Mouse (Mus musculus) kidney, postnatal 0 days (tissue): ENCODE data around the gene Bcl2l2. TPM values are rescaled to one million over a fixed set of nuclear protein-coding genes. Genes with fewer than 3 reads are reported as not detected.
A peak's percentile ranks its signal among the peaks of the same experiment; 100 is the strongest.

Experiments used
- ATAC-seq: fragments of 200-750 bp; cut with Nextera tagmentation; replicated peaks from 2 replicates; pipeline ENCODE4 v1.8.0; 2017; ENCODE audit warnings: low read depth, moderate number of reproducible peaks, moderate TSS enrichment, moderate library complexity; ENCODE audit not compliant: low FRiP score
- DNase-seq: peaks from one replicate; pipeline ENCODE4 v3.0.0-alpha.2; 2016; ENCODE audit warnings: low spot score
- H3K27ac ChIP-seq: fragments of 300-500 bp; sonication (generic); 2 replicates; pipeline ENCODE4 v1.5.1; 2014; ENCODE audit warnings: mild to moderate bottlenecking
- H3K27me3 ChIP-seq: fragments of 300-500 bp; sonication (generic); 2 replicates; pipeline ENCODE4 v1.6.1; 2014; ENCODE audit warnings: low read length, mixed read lengths; ENCODE audit not compliant: insufficient read depth
- H3K36me3 ChIP-seq: fragments of 300-500 bp; sonication (generic); 2 replicates; pipeline ENCODE4 v1.6.1; 2014; ENCODE audit warnings: low read length, mixed read lengths; ENCODE audit not compliant: insufficient read depth
- H3K4me1 ChIP-seq: fragments of 300-500 bp; sonication (generic); replicated peaks from 2 replicates; pipeline ENCODE4 v1.6.1; 2014; ENCODE audit warnings: antibody characterized with exemption, low read length, mixed read lengths; ENCODE audit not compliant: insufficient read depth
- H3K4me2 ChIP-seq: fragments of 300-500 bp; sonication (generic); 2 replicates; pipeline ENCODE4 v1.6.1; 2014; ENCODE audit warnings: mild to moderate bottlenecking, low read length, moderate library complexity, mixed read lengths
- H3K4me3 ChIP-seq: fragments of 300-500 bp; sonication (generic); replicated peaks from 2 replicates; pipeline ENCODE4 v1.5.1; 2014; ENCODE audit warnings: low read depth, low read length
- H3K9ac ChIP-seq: fragments of 300-500 bp; sonication (generic); 2 replicates; pipeline ENCODE4 v1.6.1; 2014; ENCODE audit warnings: low read depth, low read length
- H3K9me3 ChIP-seq: fragments of 300-500 bp; sonication (generic); replicated peaks from 2 replicates; pipeline ENCODE4 v1.6.1; 2016; ENCODE audit warnings: low read length, inconsistent platforms, mixed read lengths
- CTCF ChIP-seq: IDR thresholded peaks from 2 replicates; pipeline ENCODE4 v1.5.1; 2016; ENCODE audit warnings: antibody characterized with exemption, low read depth, mild to moderate bottlenecking, moderate library complexity
- WGBS: fragments of 180-500 bp; shearing (Covaris S2); extraction: QIAGEN DNeasy Blood & Tissue Kit; methylation state at CpG from one replicate; pipeline ENCODE4 v1.1.7; 2014; 5-methylcytosine and 5-hydroxymethylcytosine counted together
- polyA plus RNA-seq: library from polyadenylated mRNA; unstranded; fragments of >200 nt; fragmentation: Nextera tagmentation; extraction: Ambion mirVana; gene quantifications from 2 replicates; pipeline ENCODE4 v1.2.1, GENCODE M21; 2015

The Bcl2l2 gene
- polyA plus RNA-seq, 1 experiment from 2014 or later = 5.3 TPM

DNA sequence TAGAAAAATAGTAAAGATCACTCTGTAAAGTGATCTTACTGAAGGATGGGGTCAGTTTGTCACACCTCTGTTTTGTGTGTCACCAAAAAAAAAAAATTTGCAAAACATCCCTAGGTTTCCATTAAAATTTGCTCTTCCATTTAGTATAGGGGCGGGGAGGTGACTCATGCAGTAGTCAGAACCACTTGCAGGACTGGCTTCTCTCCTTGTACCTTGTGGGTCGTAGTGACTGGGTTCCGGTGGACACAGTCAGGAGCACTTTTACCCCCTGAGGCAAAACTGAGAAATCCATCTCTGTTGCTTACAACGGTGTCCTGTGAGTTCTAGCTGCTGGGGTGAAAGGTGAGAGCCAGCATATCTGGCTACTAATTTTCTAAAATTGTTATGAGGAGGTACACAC, 20.5 kb downstream of the Bcl2l2 start:
- no peak overlapping the region for H3K27ac ChIP-seq
- H3K4me3 ChIP-seq = no peak overlapping the region
- no peaks in the 10 kb centered on the region for H3K9me3 ChIP-seq
- H3K4me2 ChIP-seq = no peak overlapping the region
- no peak overlapping the region for H3K9ac ChIP-seq
- no peak for DNase-seq
- peaks cover 24% of the 10 kb centered on the region for H3K36me3 ChIP-seq
- no peaks in the 10 kb centered on the region for H3K27me3 ChIP-seq
- no peak for ATAC-seq
- no peaks in the 10 kb centered on the region for H3K4me1 ChIP-seq
- 78% methylated on average over 4 of the region's 4 CpGs for WGBS
- no peak for TF ChIP-seq CTCF

GRCm38 (mm10) chr14:54908682-54909081, 25.5 kb downstream of the Bcl2l2 start:
- ATAC-seq (no peak), DNase-seq (no peak)
- no peak overlapping the region for H3K4me2 ChIP-seq
- no peak overlapping the region for H3K9ac ChIP-seq
- no peak overlapping the region for H3K27ac ChIP-seq
- peaks cover 21% of the 10 kb centered on the region for H3K36me3 ChIP-seq
- no peaks in the 10 kb centered on the region for H3K27me3 ChIP-seq
- H3K4me3 ChIP-seq = no peak overlapping the region
- WGBS = 51% methylated on average over 7 of the region's 7 CpGs
- no peak for TF ChIP-seq CTCF
- no peaks in the 10 kb centered on the region; the same call in 1 of the 2 replicates for H3K4me1 ChIP-seq
- no peaks in the 10 kb centered on the region for H3K9me3 ChIP-seq

DNA sequence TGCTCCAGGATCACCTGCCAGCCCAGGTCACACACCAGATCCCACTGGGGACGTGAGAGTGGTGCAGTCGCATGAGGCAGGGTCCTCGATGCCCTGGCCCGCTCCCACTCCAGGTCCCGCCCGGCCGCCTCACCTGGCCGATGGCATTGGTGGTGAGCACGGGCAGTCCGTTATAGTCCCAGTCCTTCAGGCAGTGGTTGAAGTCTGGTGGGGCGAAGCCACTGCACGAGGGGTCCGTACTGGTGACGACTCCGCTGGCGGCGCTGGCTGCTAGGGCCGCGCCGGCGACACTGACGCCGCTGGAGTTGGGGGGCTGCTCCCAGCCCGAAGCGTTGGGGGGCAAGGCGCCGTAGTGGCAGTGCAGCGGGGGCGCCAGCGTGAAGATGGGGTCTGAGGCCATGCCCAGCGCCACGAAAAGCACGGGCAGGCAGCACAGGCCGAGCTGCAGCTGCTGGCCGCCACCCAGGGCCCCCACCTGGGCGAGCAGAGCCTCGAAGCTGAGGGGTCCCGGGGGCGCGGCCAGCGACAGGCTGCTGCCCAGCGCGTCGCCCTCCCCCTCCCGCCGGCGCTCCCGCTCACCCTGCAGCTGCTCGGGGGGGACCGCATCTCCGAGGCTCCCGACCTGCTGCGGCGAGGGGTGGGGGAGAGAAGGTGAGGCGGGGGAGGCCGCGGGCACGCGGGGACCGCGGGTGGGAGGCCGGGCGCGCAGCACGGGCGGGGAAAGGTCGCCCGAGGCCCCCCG, 29.1 kb downstream of the Bcl2l2 start:
- H3K9me3 ChIP-seq = no peaks in the 10 kb centered on the region
- no peak for TF ChIP-seq CTCF
- 1% methylated on average over 60 of the region's 69 CpGs for WGBS
- peak overlapping the region; percentile 91 for H3K4me3 ChIP-seq
- no peaks in the 10 kb centered on the region; the same call in 1 of the 2 replicates for H3K4me1 ChIP-seq
- peak overlapping the region; percentile 87 for H3K9ac ChIP-seq
- no peaks in the 10 kb centered on the region for H3K27me3 ChIP-seq
- H3K27ac ChIP-seq = peak overlapping the region; percentile 31; the same call in 1 of the 2 replicates
- peak overlapping the region; percentile 99 for H3K4me2 ChIP-seq
- peak; percentile 52 for ATAC-seq
- DNase-seq = peak; percentile 38
- H3K36me3 ChIP-seq = peaks cover 23% of the 10 kb centered on the region

DNA sequence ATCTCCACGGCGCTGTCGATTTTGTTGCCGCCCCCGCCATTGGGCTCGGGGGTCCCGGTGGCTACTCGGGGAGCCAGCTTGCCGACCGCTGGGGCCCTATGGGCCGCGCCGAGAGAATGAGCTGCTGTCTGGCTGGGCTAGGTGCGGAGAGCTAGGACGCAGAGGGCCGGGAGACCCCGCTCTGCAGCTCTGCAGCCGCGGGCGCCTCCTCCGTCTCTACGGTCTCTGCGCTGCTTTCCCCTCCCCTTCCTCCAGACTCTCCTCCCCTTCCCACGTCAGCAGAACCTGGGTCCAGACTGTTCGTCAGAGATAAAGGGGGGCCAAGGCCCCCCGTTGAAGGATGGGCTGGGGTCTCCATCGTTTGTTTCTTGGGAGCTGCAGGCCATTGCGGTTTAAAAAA, 29.7 kb downstream of the Bcl2l2 start, which contains the start of gene Slc22a17:
Slc22a17 (minus strand) TSS at position 247 of the 400 bp plus-strand sequence.
- ATAC-seq (peak; percentile 68), DNase-seq (peak; percentile 94)
- peak within 1 kb of the TSS; percentile 31; the same call in 1 of the 2 replicates for H3K27ac ChIP-seq
- H3K9ac ChIP-seq = peak within 1 kb of the TSS; percentile 87
- no peaks in the 10 kb centered on the region for H3K27me3 ChIP-seq
- H3K4me3 ChIP-seq = peak within 1 kb of the TSS; percentile 91
- H3K36me3 ChIP-seq = peaks cover 21% of the 10 kb centered on the region; the same call in 1 of the 2 replicates
- H3K9me3 ChIP-seq = no peaks in the 10 kb centered on the region
- no peak for TF ChIP-seq CTCF
- WGBS = under 1% methylated on average over 28 of the region's 28 CpGs
- peak within 1 kb of the TSS; percentile 99 for H3K4me2 ChIP-seq
- H3K4me1 ChIP-seq = no peaks in the 10 kb centered on the region; the same call in 1 of the 2 replicates

DNA sequence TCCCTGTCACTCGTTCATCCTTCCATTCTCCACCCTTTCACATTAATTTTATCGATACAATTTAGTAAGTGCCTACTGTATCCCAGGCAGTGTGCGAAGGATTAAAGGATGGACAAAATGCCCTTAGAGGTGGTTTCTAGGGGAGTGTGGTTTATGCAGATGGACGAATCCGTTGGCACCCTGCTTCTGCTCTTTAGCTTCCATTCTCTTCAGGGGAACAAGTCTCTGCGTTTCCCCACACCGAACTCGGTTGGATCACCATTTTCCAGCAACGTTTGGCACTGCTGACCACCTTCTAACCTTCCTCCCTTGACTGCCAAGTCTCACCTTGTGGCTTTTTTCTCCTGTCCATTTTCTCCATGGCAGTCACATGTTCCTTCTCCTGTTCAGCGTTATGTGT, 30.2 kb downstream of the Bcl2l2 start:
- DNase-seq (no peak), ATAC-seq (no peak)
- Histone ChIP-seq H3K4me1 (no peaks in the 10 kb centered on the region; the same call in 1 of the 2 replicates), H3K27me3 (no peaks in the 10 kb centered on the region), H3K9ac (peak overlapping the region; percentile 87), H3K4me2 (peak overlapping the region; percentile 99), H3K9me3 (no peaks in the 10 kb centered on the region), H3K4me3 (peak overlapping the region; percentile 91), H3K27ac (no peak overlapping the region), H3K36me3 (peaks cover 21% of the 10 kb centered on the region; the same call in 1 of the 2 replicates)
- 13% methylated on average over 10 of the region's 10 CpGs for WGBS
- TF ChIP-seq CTCF = no peak

DNA sequence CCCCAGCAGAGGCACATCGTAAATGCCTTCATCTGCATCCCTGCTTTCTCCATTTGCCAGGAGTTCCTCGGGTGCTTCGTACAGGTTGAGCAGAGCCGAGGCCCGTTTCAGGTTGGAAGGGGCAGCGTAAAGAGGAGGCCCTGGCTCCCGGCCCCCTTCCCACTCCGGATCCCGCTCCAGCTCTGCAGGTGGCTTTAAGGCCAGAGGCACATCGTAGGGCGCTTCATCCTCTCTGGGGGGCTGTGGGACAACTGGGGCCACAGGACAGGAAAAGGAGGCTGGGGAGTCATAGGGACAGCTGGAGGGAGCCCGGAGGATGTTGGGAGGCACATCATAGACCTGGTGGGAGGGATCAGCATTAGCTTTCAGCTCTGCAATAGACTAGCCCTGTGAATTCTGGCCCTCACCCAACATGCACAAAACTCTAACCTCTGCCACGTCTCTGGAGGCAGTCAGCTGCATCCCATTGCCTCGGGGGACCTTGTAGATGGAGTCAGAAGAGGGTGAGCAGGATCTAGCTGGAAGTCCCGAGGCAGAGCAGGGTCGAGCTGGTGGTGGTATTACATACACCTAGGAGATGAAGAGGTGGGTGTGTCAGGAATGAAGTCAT, 37.0 kb downstream of the Bcl2l2 start:
- Histone ChIP-seq H3K4me1 (peaks cover 11% of the 10 kb centered on the region), H3K27me3 (no peaks in the 10 kb centered on the region), H3K27ac (no peak overlapping the region), H3K4me2 (no peak overlapping the region), H3K36me3 (peaks cover 23% of the 10 kb centered on the region; the same call in 1 of the 2 replicates), H3K4me3 (no peak overlapping the region), H3K9me3 (no peaks in the 10 kb centered on the region), H3K9ac (no peak overlapping the region)
- ATAC-seq = no peak
- TF ChIP-seq CTCF = no peak
- DNase-seq = no peak
- 83% methylated on average over 16 of the region's 16 CpGs for WGBS
